Mouse (Mus musculus) hindbrain, postnatal 0 days (tissue): ENCODE results near the gene Bloc1s1. TPM values are rescaled to one million over a fixed set of nuclear protein-coding genes. Genes with fewer than 3 reads are reported as not detected.

Source experiments
- ATAC-seq: fragments of 200-750 bp; cut with Nextera tagmentation; 2 replicates; pipeline ENCODE4 v1.8.0; 2017; ENCODE audit warnings: mild to moderate bottlenecking, moderate TSS enrichment, moderate library complexity
- DNase-seq: peaks from one replicate; pipeline ENCODE4 v3.0.0-alpha.2; 2015; ENCODE audit warnings: low spot score
- H3K27ac ChIP-seq: fragments of 300-500 bp; sonication (generic); 2 replicates; pipeline ENCODE4 v1.5.1; 2014; ENCODE audit warnings: mild to moderate bottlenecking
- H3K27me3 ChIP-seq: fragments of 300-500 bp; sonication (generic); 2 replicates; pipeline ENCODE4 v1.6.1; 2014; ENCODE audit warnings: low read length, mixed read lengths; ENCODE audit not compliant: insufficient read depth
- H3K36me3 ChIP-seq: fragments of 300-500 bp; sonication (generic); 2 replicates; pipeline ENCODE4 v1.6.1; 2014; ENCODE audit warnings: low read length, mixed read lengths; ENCODE audit not compliant: insufficient read depth
- H3K4me1 ChIP-seq: fragments of 300-500 bp; sonication (generic); 2 replicates; pipeline ENCODE4 v1.6.1; 2014; ENCODE audit warnings: antibody characterized with exemption, low read length, mixed read lengths; ENCODE audit not compliant: insufficient read depth
- H3K4me2 ChIP-seq: fragments of 300-500 bp; sonication (generic); 2 replicates; pipeline ENCODE4 v1.6.1; 2014; ENCODE audit warnings: low read depth, mild to moderate bottlenecking, low read length, moderate library complexity, mixed read lengths
- H3K4me3 ChIP-seq: fragments of 300-500 bp; sonication (generic); 2 replicates; pipeline ENCODE4 v1.5.1; 2014; ENCODE audit warnings: low read length
- H3K9ac ChIP-seq: fragments of 300-500 bp; sonication (generic); replicated peaks from 2 replicates; pipeline ENCODE4 v1.6.1; 2014; ENCODE audit warnings: mild to moderate bottlenecking, low read length, moderate library complexity, mixed read lengths
- H3K9me3 ChIP-seq: fragments of 300-500 bp; sonication (generic); 2 replicates; pipeline ENCODE4 v1.6.1; 2016; ENCODE audit warnings: low read length, mixed read lengths
- CTCF ChIP-seq: IDR thresholded peaks from 2 replicates; pipeline ENCODE4 v1.5.1; 2016; ENCODE audit warnings: antibody characterized with exemption, control low read depth, low read depth
- WGBS: fragments of 180-500 bp; shearing (Covaris S2); extraction: QIAGEN DNeasy Blood & Tissue Kit; methylation state at CpG from one replicate; pipeline ENCODE4 v1.1.7; 2014; 5-methylcytosine and 5-hydroxymethylcytosine counted together
- polyA plus RNA-seq: library from polyadenylated mRNA; unstranded; fragments of >200 nt; fragmentation: Nextera tagmentation; extraction: Ambion mirVana; gene quantifications from 2 replicates; pipeline ENCODE4 v1.2.1, GENCODE M21; 2015
- total RNA-seq: library from RNA; depleted of rRNA; stranded (reverse); fragments of >200 nt; gene quantifications from 2 replicates; pipeline ENCODE4 v1.2.3, GENCODE M21; 2014

The Bloc1s1 gene
- total and polyA plus RNA-seq, 2 experiments from 2014 or later, result 97.6 to 298 TPM

GRCm38 (mm10) chr10:128918246-128918645, 5.6 kb downstream of the Bloc1s1 start:
- Histone ChIP-seq H3K27ac (peak overlapping the region; percentile 89), H3K4me2 (peak overlapping the region; percentile 1; the same call in 1 of the 2 replicates), H3K9me3 (no peaks in the 10 kb centered on the region), H3K4me1 (peaks cover 16% of the 10 kb centered on the region), H3K36me3 (no peaks in the 10 kb centered on the region; the same call in 1 of the 2 replicates), H3K9ac (no peak overlapping the region; the same call in 1 of the 2 replicates), H3K4me3 (no peak overlapping the region), H3K27me3 (no peaks in the 10 kb centered on the region)
- peak; percentile 11; the same call in 1 of the 2 replicates for TF ChIP-seq CTCF
- DNase-seq (peak; percentile 78), ATAC-seq (peak; percentile 20)
- WGBS, result 36% methylated on average over 7 of the region's 7 CpGs

GRCm38 (mm10) chr10:128917400-128917799, 6.4 kb downstream of the Bloc1s1 start:
- WGBS, result 71% methylated on average over 6 of the region's 6 CpGs
- H3K4me3 ChIP-seq, result no peak overlapping the region
- ATAC-seq (no peak), DNase-seq (no peak)
- TF ChIP-seq CTCF, result no peak
- peaks cover 13% of the 10 kb centered on the region for H3K4me1 ChIP-seq
- H3K27ac ChIP-seq, result peak overlapping the region; percentile 89; the same call in 1 of the 2 replicates
- no peaks in the 10 kb centered on the region for H3K27me3 ChIP-seq
- H3K9ac ChIP-seq, result 0 out of 2 replicates have a peak overlapping the region, but pooled peaks have one; percentile 18
- H3K4me2 ChIP-seq, result no peak overlapping the region
- H3K9me3 ChIP-seq, result no peaks in the 10 kb centered on the region
- H3K36me3 ChIP-seq, result no peaks in the 10 kb centered on the region; the same call in 1 of the 2 replicates

GRCm38 (mm10) chr10:128916665-128917064, 7.2 kb downstream of the Bloc1s1 start:
- H3K4me1 ChIP-seq, result peaks cover 6% of the 10 kb centered on the region
- no peak overlapping the region for H3K9ac ChIP-seq
- 90% methylated on average over 3 of the region's 3 CpGs for WGBS
- H3K27me3 ChIP-seq, result no peaks in the 10 kb centered on the region
- no peak overlapping the region for H3K4me3 ChIP-seq
- no peaks in the 10 kb centered on the region; the same call in 1 of the 2 replicates for H3K36me3 ChIP-seq
- no peak overlapping the region for H3K27ac ChIP-seq
- no peak for TF ChIP-seq CTCF
- H3K9me3 ChIP-seq, result no peaks in the 10 kb centered on the region
- no peak for DNase-seq
- no peak for ATAC-seq
- no peak overlapping the region for H3K4me2 ChIP-seq

- no peaks in the 10 kb centered on the region for H3K4me1 ChIP-seq
These were observed 8.3 kb downstream of the Bloc1s1 start for GRCm38 (mm10) chr10:128915550-128915949.

GRCm38 (mm10) chr10:128913696-128914095, 10.1 kb downstream of the Bloc1s1 start:
- Histone ChIP-seq H3K9ac (no peak overlapping the region), H3K4me3 (no peak overlapping the region), H3K4me1 (no peaks in the 10 kb centered on the region), H3K27me3 (no peaks in the 10 kb centered on the region), H3K27ac (no peak overlapping the region), H3K9me3 (no peaks in the 10 kb centered on the region), H3K36me3 (no peaks in the 10 kb centered on the region; the same call in 1 of the 2 replicates), H3K4me2 (no peak overlapping the region)
- no peak for ATAC-seq
- TF ChIP-seq CTCF, result no peak
- WGBS, result 56% methylated on average over 12 of the region's 12 CpGs
- no peak for DNase-seq

More at GRCm38 (mm10) chr10:128915550-128915949, 8.3 kb downstream of the Bloc1s1 start:
- peak; percentile 56 for TF ChIP-seq CTCF
- WGBS, result 91% methylated on average over 2 of the region's 2 CpGs
- no peaks in the 10 kb centered on the region for H3K9me3 ChIP-seq
- no peak overlapping the region for H3K9ac ChIP-seq
- no peak overlapping the region for H3K4me2 ChIP-seq
- no peak overlapping the region for H3K4me3 ChIP-seq
- no peaks in the 10 kb centered on the region for H3K27me3 ChIP-seq
- no peak for ATAC-seq
- H3K27ac ChIP-seq, result no peak overlapping the region
- H3K36me3 ChIP-seq, result no peaks in the 10 kb centered on the region; the same call in 1 of the 2 replicates
- DNase-seq, result peak; percentile 25

GRCm38 (mm10) chr10:128913219-128913618, 10.6 kb downstream of the Bloc1s1 start:
- H3K27ac ChIP-seq, result no peak overlapping the region
- H3K27me3 ChIP-seq, result no peaks in the 10 kb centered on the region
- DNase-seq (peak; percentile 96), ATAC-seq (peak; percentile 24)
- H3K4me3 ChIP-seq, result no peak overlapping the region
- no peak overlapping the region for H3K9ac ChIP-seq
- no peaks in the 10 kb centered on the region for H3K9me3 ChIP-seq
- no peaks in the 10 kb centered on the region; the same call in 1 of the 2 replicates for H3K36me3 ChIP-seq
- WGBS, result 6% methylated on average over 5 of the region's 5 CpGs
- peak; percentile 98 for TF ChIP-seq CTCF
- H3K4me1 ChIP-seq, result no peaks in the 10 kb centered on the region
- H3K4me2 ChIP-seq, result no peak overlapping the region

GRCm38 (mm10) chr10:128912791-128913190, 11.0 kb downstream of the Bloc1s1 start:
- H3K4me3 ChIP-seq, result no peak overlapping the region
- no peaks in the 10 kb centered on the region for H3K27me3 ChIP-seq
- H3K27ac ChIP-seq, result no peak overlapping the region
- H3K36me3 ChIP-seq, result no peaks in the 10 kb centered on the region; the same call in 1 of the 2 replicates
- DNase-seq (no peak), ATAC-seq (no peak)
- H3K4me2 ChIP-seq, result no peak overlapping the region; the same call in 1 of the 2 replicates
- no peak overlapping the region for H3K9ac ChIP-seq
- 73% methylated on average over 4 of the region's 4 CpGs for WGBS
- TF ChIP-seq CTCF, result no peak
- no peaks in the 10 kb centered on the region for H3K9me3 ChIP-seq
- H3K4me1 ChIP-seq, result no peaks in the 10 kb centered on the region
